Mouse (Mus musculus) intestine, embryonic 14.5 days (tissue): ENCODE results near the gene Foxn2. TPM values are rescaled to one million over a fixed set of nuclear protein-coding genes. Genes with fewer than 3 reads are reported as not detected.

Source experiments
- ATAC-seq: fragments of 200-750 bp; cut with Nextera tagmentation; replicated peaks from 2 replicates; pipeline ENCODE4 v1.8.0; 2017; ENCODE audit warnings: low read depth, moderate number of reproducible peaks, moderate TSS enrichment, moderate library complexity; ENCODE audit not compliant: low FRiP score, low TSS enrichment
- DNase-seq: peaks from one replicate; pipeline ENCODE4 v3.0.0-alpha.2; 2018; ENCODE audit warnings: low spot score
- H3K27ac ChIP-seq: fragments of 300-500 bp; sonication (generic); 2 replicates; pipeline ENCODE4 v1.5.1; 2014; ENCODE audit warnings: low read depth, mild to moderate bottlenecking, control low read depth
- H3K27me3 ChIP-seq: fragments of 300-500 bp; sonication (generic); replicated peaks from 2 replicates; pipeline ENCODE4 v1.6.1; 2014; ENCODE audit warnings: low read length, control low read depth; ENCODE audit not compliant: control insufficient read depth, insufficient read depth
- H3K36me3 ChIP-seq: fragments of 300-500 bp; sonication (generic); 2 replicates; pipeline ENCODE4 v1.6.1; 2014; ENCODE audit warnings: low read length, control low read depth; ENCODE audit not compliant: control insufficient read depth, insufficient read depth
- H3K4me1 ChIP-seq: fragments of 300-500 bp; sonication (generic); replicated peaks from 2 replicates; pipeline ENCODE4 v1.6.1; 2014; ENCODE audit warnings: low read length, control low read depth, mixed read lengths; ENCODE audit not compliant: control insufficient read depth, insufficient read depth
- H3K4me2 ChIP-seq: fragments of 300-500 bp; sonication (generic); 2 replicates; pipeline ENCODE4 v1.6.1; 2014; ENCODE audit warnings: low read length
- H3K4me3 ChIP-seq: fragments of 300-500 bp; sonication (generic); 2 replicates; pipeline ENCODE4 v1.5.1; 2014; ENCODE audit warnings: low read depth, low read length, control low read depth, mixed read lengths
- H3K9ac ChIP-seq: fragments of 300-500 bp; sonication (generic); 2 replicates; pipeline ENCODE4 v1.6.1; 2014; ENCODE audit warnings: mild to moderate bottlenecking, low read length
- H3K9me3 ChIP-seq: fragments of 300-500 bp; sonication (generic); 2 replicates; pipeline ENCODE4 v1.6.1; 2016; ENCODE audit warnings: low read length, control low read depth; ENCODE audit not compliant: control insufficient read depth
- WGBS: fragments of 180-500 bp; shearing (Covaris S2); extraction: QIAGEN DNeasy Blood & Tissue Kit; methylation state at CpG from one replicate; pipeline ENCODE4 v1.1.7; 2014; 5-methylcytosine and 5-hydroxymethylcytosine counted together
- polyA plus RNA-seq: library from polyadenylated mRNA; unstranded; fragments of >200 nt; fragmentation: Nextera tagmentation; extraction: Ambion mirVana; gene quantifications from 2 replicates; pipeline ENCODE4 v1.2.1, GENCODE M21; 2014

Gene Foxn2
- polyA plus RNA-seq, 1 experiment from 2014 or later = 12.1 TPM

- Histone ChIP-seq H3K4me3 (no peak overlapping the region), H3K4me1 (no peaks in the 10 kb centered on the region), H3K4me2 (no peak overlapping the region), H3K9me3 (no peaks in the 10 kb centered on the region), H3K9ac (no peak overlapping the region), H3K36me3 (peaks cover 6% of the 10 kb centered on the region; the same call in 1 of the 2 replicates), H3K27me3 (no peaks in the 10 kb centered on the region), H3K27ac (no peak overlapping the region)
- no peak for DNase-seq
- 91% methylated on average over 7 of the region's 7 CpGs for WGBS
- no peak for ATAC-seq
Measured at GRCm38 (mm10) chr17:88477165-88477564, 36.7 kb downstream of the Foxn2 start.

- H3K4me3 ChIP-seq = no peak overlapping the region
- H3K4me1 ChIP-seq = no peaks in the 10 kb centered on the region
- no peak for DNase-seq
- no peaks in the 10 kb centered on the region for H3K27me3 ChIP-seq
- 0 out of 2 replicates have a peak, but pooled peaks cover 5% of the 10 kb centered on the region for H3K36me3 ChIP-seq
- ATAC-seq = no peak
- no peak overlapping the region for H3K4me2 ChIP-seq
- H3K9ac ChIP-seq = no peak overlapping the region
- H3K9me3 ChIP-seq = no peaks in the 10 kb centered on the region
- H3K27ac ChIP-seq = no peak overlapping the region
Measured at GRCm38 (mm10) chr17:88477699-88478098, 37.2 kb downstream of the Foxn2 start.

- no peak overlapping the region for H3K4me2 ChIP-seq
- 77% methylated on average over 13 of the region's 13 CpGs for WGBS
- H3K36me3 ChIP-seq = 0 out of 2 replicates have a peak, but pooled peaks cover 5% of the 10 kb centered on the region
- H3K4me1 ChIP-seq = no peaks in the 10 kb centered on the region
- H3K4me3 ChIP-seq = no peak overlapping the region
- ATAC-seq (no peak), DNase-seq (no peak)
- H3K9ac ChIP-seq = no peak overlapping the region
- H3K27me3 ChIP-seq = no peaks in the 10 kb centered on the region
- H3K9me3 ChIP-seq = no peaks in the 10 kb centered on the region
- H3K27ac ChIP-seq = no peak overlapping the region
Measured at GRCm38 (mm10) chr17:88479040-88479439, 38.5 kb downstream of the Foxn2 start.

- no peaks in the 10 kb centered on the region for H3K9me3 ChIP-seq
- no peak overlapping the region for H3K4me2 ChIP-seq
- no peak for DNase-seq
- no peak overlapping the region for H3K27ac ChIP-seq
- 88% methylated on average over 10 of the region's 10 CpGs for WGBS
- no peak for ATAC-seq
- H3K9ac ChIP-seq = no peak overlapping the region
- 0 out of 2 replicates have a peak, but pooled peaks cover 5% of the 10 kb centered on the region for H3K36me3 ChIP-seq
- no peaks in the 10 kb centered on the region for H3K4me1 ChIP-seq
- H3K4me3 ChIP-seq = no peak overlapping the region
- no peaks in the 10 kb centered on the region for H3K27me3 ChIP-seq
Measured at GRCm38 (mm10) chr17:88480369-88480768, 39.9 kb downstream of the Foxn2 start.

GRCm38 (mm10) chr17:88481062-88481461 is 40.6 kb downstream of the Foxn2 start:
- Histone ChIP-seq H3K4me3 (no peak overlapping the region), H3K9ac (no peak overlapping the region), H3K27ac (no peak overlapping the region), H3K4me1 (no peaks in the 10 kb centered on the region), H3K36me3 (0 out of 2 replicates have a peak, but pooled peaks cover 5% of the 10 kb centered on the region), H3K27me3 (no peaks in the 10 kb centered on the region), H3K9me3 (no peaks in the 10 kb centered on the region), H3K4me2 (no peak overlapping the region)
- ATAC-seq = no peak
- DNase-seq = no peak
- WGBS = 73% methylated on average over 2 of the region's 2 CpGs

GRCm38 (mm10) chr17:88481587-88481986 is 41.1 kb downstream of the Foxn2 start:
- Histone ChIP-seq H3K36me3 (peaks cover 9% of the 10 kb centered on the region), H3K27me3 (no peaks in the 10 kb centered on the region), H3K4me1 (no peaks in the 10 kb centered on the region), H3K4me2 (no peak overlapping the region), H3K27ac (no peak overlapping the region), H3K4me3 (no peak overlapping the region), H3K9me3 (no peaks in the 10 kb centered on the region), H3K9ac (no peak overlapping the region)
- ATAC-seq = no peak
- no peak for DNase-seq
- 76% methylated on average over 3 of the region's 3 CpGs for WGBS

- no peak for ATAC-seq
- 91% methylated on average over 11 of the region's 11 CpGs for WGBS
- H3K4me2 ChIP-seq = no peak overlapping the region
Measured at GRCm38 (mm10) chr17:88484539-88484938, 44.0 kb downstream of the Foxn2 start.

GRCm38 (mm10) chr17:88484951-88485350 is 44.4 kb downstream of the Foxn2 start:
- no peak for DNase-seq
- Histone ChIP-seq H3K9ac (no peak overlapping the region), H3K4me2 (no peak overlapping the region), H3K9me3 (no peaks in the 10 kb centered on the region), H3K27ac (no peak overlapping the region), H3K4me1 (no peaks in the 10 kb centered on the region), H3K4me3 (no peak overlapping the region), H3K27me3 (no peaks in the 10 kb centered on the region), H3K36me3 (peaks cover 16% of the 10 kb centered on the region)
- no peak for ATAC-seq
- WGBS = 97% methylated on average over 1 of the region's 1 CpGs

More at GRCm38 (mm10) chr17:88484539-88484938, 44.0 kb downstream of the Foxn2 start:
- peaks cover 16% of the 10 kb centered on the region for H3K36me3 ChIP-seq
- no peaks in the 10 kb centered on the region for H3K9me3 ChIP-seq
- no peak overlapping the region for H3K9ac ChIP-seq
- no peak for DNase-seq
- H3K4me3 ChIP-seq = no peak overlapping the region
- H3K27me3 ChIP-seq = no peaks in the 10 kb centered on the region
- no peaks in the 10 kb centered on the region for H3K4me1 ChIP-seq
- H3K27ac ChIP-seq = no peak overlapping the region

- Histone ChIP-seq H3K4me1 (no peaks in the 10 kb centered on the region), H3K9me3 (no peaks in the 10 kb centered on the region), H3K36me3 (peaks cover 31% of the 10 kb centered on the region), H3K4me3 (no peak overlapping the region), H3K9ac (no peak overlapping the region), H3K27ac (no peak overlapping the region), H3K4me2 (no peak overlapping the region), H3K27me3 (no peaks in the 10 kb centered on the region)
- peak; percentile 36 for DNase-seq
- WGBS = 90% methylated on average over 10 of the region's 10 CpGs
- ATAC-seq = no peak
Measured at GRCm38 (mm10) chr17:88490546-88490945, 50.0 kb downstream of the Foxn2 start.
